Mouse (Mus musculus) CD4-positive, CD25-positive, alpha-beta regulatory T cell, adult 2 months (primary cell): ENCODE measurements at regions not wholly inside any gene's neighbourhood (a gene's known extent, or its start where the extent isn't known, plus 50 kb on each side); places are given as distances from the start of the nearest gene placed in this dataset.

Experiments
- DNase-seq: peaks from one replicate; pipeline ENCODE4 v3.0.0-alpha.2; 2012; ENCODE audit warnings: low read depth, low spot score

GRCm38 (mm10) chr15:62222731-62223130 lies 1299.9 kb upstream of the A1bg start:
- no peak for DNase-seq

DNA sequence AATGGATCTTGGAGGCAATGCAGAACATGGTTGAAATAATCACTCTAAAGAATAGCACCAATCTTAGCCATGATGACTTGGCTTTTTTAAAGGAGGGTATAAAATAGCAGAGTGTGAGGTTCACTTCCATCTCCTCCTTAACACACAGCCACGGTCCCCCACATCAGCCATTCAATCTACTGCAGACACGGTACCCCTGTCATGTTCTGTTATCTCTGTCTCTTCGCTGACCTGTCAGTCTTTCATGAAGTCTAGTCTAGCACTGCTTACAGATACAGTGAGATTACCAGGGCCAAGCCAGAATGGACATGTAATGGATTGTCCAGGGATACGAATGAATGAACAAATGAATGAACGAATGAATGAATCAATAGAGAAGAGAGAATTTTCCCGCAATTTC lies 1299.4 kb upstream of the A1bg start:
- DNase-seq: no peak

DNA sequence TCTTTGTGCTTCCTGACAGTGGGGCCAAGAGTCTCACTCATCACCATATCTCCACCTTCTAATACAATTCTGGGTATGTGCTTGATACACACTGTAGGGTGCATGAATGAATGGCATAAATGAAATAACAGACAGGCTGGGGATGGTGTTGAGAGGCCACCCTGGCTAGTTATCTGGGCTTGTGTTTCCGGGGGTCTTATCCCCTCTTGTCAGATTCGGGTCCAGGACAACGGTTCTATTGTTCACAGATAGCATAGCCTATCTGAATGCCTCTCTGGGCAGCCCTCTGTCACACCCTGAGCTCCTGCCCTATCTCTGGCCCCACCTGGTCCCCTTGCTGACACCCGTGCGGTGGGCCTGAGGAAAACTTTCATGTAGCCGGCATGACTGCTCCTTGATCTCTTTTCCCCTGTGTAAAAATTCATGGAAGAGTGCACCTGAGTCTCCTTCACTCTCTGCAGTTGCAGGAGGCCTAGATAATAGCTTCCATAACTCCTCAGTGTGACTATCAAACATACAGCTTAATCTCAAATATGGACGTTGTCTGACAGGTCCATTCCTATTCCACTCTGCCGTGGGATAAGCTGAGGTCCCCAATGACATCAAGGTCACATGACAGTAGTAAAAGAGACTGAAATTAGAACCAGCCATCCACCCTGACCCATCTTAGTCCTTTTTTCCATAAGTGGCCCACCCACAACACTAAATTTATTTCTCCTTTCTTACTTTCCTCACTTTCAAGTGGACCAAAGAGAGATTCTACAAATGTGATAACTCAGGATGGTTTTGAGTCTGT lies 1298.4 kb upstream of the A1bg start:
- no peak for DNase-seq

- no peak for DNase-seq
Observed at GRCm38 (mm10) chr15:62220620-62221019, 1297.8 kb upstream of the A1bg start.

DNA sequence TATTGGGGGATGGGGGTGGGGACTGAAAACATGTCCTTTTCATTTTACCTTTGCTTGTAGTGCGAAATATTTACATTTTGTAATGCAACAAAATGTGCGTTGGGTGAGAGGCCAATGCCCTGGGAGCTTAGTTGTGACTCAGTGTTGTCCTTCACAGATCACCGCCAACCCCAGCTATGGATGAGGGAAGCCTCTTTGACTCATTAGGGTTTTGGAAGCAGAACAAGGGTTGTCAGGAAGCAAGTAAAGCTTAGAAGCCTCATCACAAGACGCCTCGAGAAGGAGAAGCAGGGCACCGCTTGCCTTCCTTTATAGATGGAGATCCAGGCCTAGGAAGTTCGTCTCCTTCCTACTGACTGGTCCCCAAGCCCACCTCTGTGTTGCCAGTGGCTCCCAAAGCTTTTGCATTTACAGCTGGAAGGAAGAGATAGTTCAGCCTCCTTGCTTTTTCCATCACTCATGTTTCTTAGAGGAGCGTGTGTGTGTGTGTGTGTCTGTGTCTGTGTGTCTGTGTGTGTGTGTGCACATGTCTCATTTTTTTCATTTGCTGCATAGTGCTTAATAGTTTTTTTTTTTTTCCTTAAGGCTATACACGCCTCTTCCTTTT lies 1297.2 kb upstream of the A1bg start:
- no peak for DNase-seq

GRCm38 (mm10) chr15:62218346-62219080 lies 1295.7 kb upstream of the A1bg start:
- no peak for DNase-seq

DNA sequence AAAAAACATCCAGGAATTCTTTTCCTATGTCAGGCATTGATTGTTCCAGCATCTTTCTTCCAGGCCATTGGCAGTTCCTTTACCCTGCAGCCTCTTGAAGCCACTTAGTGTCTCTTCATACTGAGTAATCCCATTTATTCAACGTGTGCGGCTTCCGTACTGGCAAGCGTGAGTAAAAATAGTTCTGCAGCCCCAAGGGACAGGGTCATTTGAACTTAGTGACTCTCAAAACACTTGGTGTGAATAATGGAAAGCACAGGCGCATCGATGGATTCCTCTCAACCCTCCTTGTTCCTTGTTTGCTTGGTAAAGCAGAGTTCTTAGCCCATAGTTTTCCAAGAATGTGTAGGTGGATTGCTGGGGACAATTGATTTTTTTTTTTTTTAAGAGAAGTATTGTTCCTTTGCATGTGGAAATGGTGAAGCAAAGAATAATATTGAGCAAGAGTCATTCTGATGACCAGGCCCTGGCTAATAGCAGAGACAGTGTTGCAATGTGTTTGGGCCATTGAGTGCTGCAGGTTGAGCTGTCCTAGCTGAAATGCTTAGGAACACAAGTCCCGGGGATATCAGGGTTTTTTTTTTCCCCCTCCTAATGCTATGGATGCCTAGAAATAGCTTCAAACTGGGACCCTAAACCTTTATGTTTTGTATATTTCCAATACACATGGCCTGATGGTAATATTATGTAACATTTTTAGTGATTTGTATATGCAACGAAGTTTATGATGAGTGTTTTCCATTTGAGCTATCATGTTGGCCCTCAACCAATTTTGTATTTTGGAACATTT lies 1294.1 kb upstream of the A1bg start:
- no peak for DNase-seq

DNA sequence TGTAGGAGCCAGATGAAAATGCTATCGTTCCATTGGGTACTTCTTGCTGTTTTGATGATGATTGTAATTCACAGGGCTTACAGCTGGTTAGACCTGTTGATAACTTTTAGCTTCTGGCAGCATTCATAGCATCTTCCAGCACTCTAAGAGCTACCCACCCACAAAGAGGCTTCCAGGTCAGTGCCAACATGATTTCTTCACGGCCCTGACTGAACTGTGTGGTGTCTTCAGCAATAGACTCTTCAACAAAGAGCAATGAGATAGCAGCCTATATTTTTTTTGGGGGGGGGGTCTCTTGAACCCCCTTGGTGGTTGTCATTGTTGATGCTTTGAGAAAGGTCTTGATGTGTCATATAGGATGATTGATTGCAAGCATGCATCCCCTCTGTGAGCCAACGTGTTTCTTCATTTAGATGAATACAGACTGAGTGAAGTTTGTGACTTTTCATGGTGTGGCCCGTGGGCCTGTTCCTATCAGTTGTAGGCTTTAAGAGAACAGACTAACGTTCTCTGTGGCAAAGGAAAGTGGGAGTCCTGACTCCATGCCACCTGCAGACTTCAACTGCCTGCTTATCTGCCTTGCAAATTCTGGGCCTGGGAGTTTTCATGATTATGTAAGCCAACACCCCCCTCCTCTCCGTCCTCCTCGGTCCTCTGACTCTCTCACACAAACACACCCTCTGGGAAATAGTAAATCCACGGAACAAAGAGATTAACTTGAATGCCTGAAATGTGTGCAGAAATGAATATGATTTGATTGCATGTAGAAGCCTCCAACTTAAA lies 1293.0 kb upstream of the A1bg start:
- no peak for DNase-seq

DNA sequence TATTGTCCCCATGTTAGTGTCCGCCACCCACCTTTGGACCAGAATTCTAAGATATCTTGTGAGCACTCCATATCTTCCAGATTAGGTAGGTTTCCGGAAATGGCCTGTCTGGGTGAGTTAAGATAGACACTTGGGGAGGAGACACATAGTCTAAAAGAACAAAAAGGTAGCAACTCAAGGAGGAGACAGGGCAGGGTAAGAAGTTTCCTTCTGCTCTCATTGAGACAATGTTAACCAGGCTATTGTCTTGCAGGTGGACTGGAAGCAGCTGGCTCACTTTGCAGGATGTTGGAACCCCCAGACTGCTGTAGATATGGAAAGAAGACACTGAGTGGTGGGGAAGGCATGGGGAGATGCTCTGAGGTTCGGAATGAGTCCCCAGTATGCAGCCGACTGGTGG lies 1291.5 kb upstream of the A1bg start:
- no peak for DNase-seq

- DNase-seq: no peak
Observed at GRCm38 (mm10) chr15:62212283-62212910, 1289.6 kb upstream of the A1bg start.

- peak; percentile 57 for DNase-seq
Observed at GRCm38 (mm10) chr15:62209881-62210481, 1287.2 kb upstream of the A1bg start.

- DNase-seq: no peak
Observed at GRCm38 (mm10) chr15:62209296-62209695, 1286.5 kb upstream of the A1bg start.

DNA sequence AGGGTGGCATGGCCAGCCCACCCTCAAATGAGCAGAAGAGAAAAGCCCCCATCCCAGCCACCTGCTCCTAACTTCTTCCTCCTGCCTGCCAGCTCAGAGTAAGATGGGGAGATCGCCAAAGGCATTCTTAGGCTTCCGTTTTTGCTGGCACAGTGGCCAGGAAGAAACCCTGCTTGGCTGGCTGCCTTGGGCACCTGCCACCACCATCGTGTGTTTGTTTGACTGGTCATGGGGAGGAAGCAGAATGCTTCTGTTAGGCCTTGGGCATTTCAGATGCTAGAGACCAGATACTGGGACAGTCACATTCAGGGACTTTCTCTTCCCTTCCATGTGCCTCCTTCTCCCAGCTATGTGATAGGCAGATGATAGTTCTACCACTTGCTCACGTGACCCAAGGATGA lies 1283.7 kb upstream of the A1bg start:
- no peak for DNase-seq

GRCm38 (mm10) chr15:62203951-62204905 lies 1281.4 kb upstream of the A1bg start:
- no peak for DNase-seq

DNA sequence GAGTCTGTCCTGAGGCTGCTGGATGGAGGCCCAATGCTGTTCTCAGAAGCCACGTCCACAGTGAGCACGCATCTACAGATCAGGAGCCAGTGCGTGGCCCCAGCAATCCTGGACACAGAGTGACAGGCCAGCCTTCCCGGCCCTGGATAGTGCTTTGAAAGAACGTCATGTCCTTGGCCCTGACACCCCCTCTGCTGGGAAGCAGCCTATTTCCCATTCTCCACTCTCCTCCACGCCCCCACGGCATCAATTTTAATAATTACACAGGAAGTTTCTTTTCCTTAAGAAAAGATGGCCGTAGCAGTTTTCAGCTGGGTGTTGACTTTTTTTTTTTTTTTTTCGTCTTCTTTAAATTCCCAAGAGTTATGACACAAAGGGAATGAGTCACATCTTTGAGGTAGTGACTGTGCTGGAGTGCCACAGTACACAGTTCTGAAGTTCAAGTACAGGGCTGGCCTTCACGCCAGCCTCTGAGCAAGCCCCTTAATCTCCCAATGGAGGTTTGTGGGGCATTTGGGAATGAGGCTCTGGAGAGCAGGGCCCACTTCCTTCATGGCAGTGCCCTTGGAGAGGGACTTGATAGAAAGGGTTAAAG lies 1280.1 kb upstream of the A1bg start:
- no peak for DNase-seq

DNA sequence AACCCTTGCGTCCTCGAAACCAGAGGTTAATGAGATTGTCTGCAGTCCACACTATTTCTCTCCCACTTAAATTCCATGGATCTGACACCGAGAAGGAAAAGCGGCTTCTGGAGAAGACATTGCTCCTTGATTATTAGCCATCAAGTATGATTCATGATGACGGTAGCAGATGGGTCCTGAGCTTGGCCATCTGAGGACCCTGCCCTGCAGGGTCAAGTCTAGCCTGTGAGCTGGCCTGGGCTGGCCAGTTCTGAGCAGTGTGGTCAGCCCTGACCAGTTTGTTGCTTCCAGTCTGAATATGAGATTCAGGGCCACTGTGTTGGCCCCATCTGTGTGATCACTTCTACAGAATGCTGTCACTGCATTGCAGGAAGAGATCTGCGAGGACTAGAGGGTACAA lies 1275.9 kb upstream of the A1bg start:
- no peak for DNase-seq

- DNase-seq: no peak
Observed at GRCm38 (mm10) chr15:62198194-62198593, 1275.4 kb upstream of the A1bg start.

GRCm38 (mm10) chr15:62195440-62195839 lies 1272.6 kb upstream of the A1bg start:
- peak; percentile 44 for DNase-seq

- no peak for DNase-seq
Observed at GRCm38 (mm10) chr15:62192706-62193105, 1269.9 kb upstream of the A1bg start.
